Mouse (Mus musculus): ENCODE data around the gene Irf7. TPM values are rescaled to one million over a fixed set of nuclear protein-coding genes. Genes with fewer than 3 reads are reported as not detected.

The Irf7 gene
- polyA plus RNA-seq, 1 experiment from 2014 or later, result 0.58 TPM

GRCm38 (mm10) chr7:141226535-141226934 is 39.7 kb downstream of the Irf7 start:
- peaks cover 38% of the 10 kb centered on the region for H3K4me1 ChIP-seq
- no peaks in the 10 kb centered on the region for H3K27me3 ChIP-seq (ENCODE audit: low read depth, poor library complexity, severe bottlenecking)
- WGBS, result 85% methylated on average over 6 of the region's 6 CpGs
- H3K27ac ChIP-seq (replicated peaks), result no peak overlapping the region
- no peak for DNase-seq (ENCODE audit: low spot score)
- no peaks in the 10 kb centered on the region for H3K9me3 ChIP-seq (replicated peaks)
- no peak overlapping the region for H3K4me3 ChIP-seq
- peaks cover 14% of the 10 kb centered on the region for H3K36me3 ChIP-seq

- Histone ChIP-seq H3K9me3 (replicated peaks) (no peaks in the 10 kb centered on the region), H3K4me1 (peaks cover 39% of the 10 kb centered on the region), H3K36me3 (peaks cover 28% of the 10 kb centered on the region), H3K27ac (replicated peaks) (peak overlapping the region; percentile 89), H3K4me3 (peak overlapping the region; percentile 64; the same call in 1 of the 2 replicates), H3K27me3 (ENCODE audit: low read depth, poor library complexity, severe bottlenecking) (no peaks in the 10 kb centered on the region)
- no peak for DNase-seq (ENCODE audit: low spot score)
- WGBS, result 90% methylated on average over 4 of the region's 4 CpGs
These were observed 43.5 kb downstream of the Irf7 start for GRCm38 (mm10) chr7:141222696-141223215.

GRCm38 (mm10) chr7:141222126-141222467 is 44.2 kb downstream of the Irf7 start:
- Histone ChIP-seq H3K27me3 (ENCODE audit: low read depth, poor library complexity, severe bottlenecking) (no peaks in the 10 kb centered on the region), H3K27ac (replicated peaks) (peak overlapping the region; percentile 89), H3K4me1 (peaks cover 45% of the 10 kb centered on the region), H3K36me3 (peaks cover 35% of the 10 kb centered on the region), H3K4me3 (peak overlapping the region; percentile 64), H3K9me3 (replicated peaks) (no peaks in the 10 kb centered on the region)
- 18% methylated on average over 8 of the region's 8 CpGs for WGBS
- no peak for DNase-seq (ENCODE audit: low spot score)

- DNase-seq (ENCODE audit: low spot score), result peak; percentile 99
- H3K4me3 ChIP-seq, result peak overlapping the region; percentile 64
- H3K4me1 ChIP-seq, result peaks cover 51% of the 10 kb centered on the region
- H3K27me3 ChIP-seq (ENCODE audit: low read depth, poor library complexity, severe bottlenecking), result no peaks in the 10 kb centered on the region
- WGBS, result 3% methylated on average over 44 of the region's 44 CpGs
- no peaks in the 10 kb centered on the region for H3K9me3 ChIP-seq (replicated peaks)
- H3K27ac ChIP-seq (replicated peaks), result peak overlapping the region; percentile 89
- peaks cover 37% of the 10 kb centered on the region for H3K36me3 ChIP-seq
These were observed 44.8 kb downstream of the Irf7 start for GRCm38 (mm10) chr7:141221249-141222125.

- no peak for DNase-seq (ENCODE audit: low spot score)
- 78% methylated on average over 1 of the region's 1 CpGs for WGBS
- Histone ChIP-seq H3K36me3 (peaks cover 37% of the 10 kb centered on the region), H3K9me3 (replicated peaks) (no peaks in the 10 kb centered on the region), H3K4me3 (peak overlapping the region; percentile 64), H3K27ac (replicated peaks) (peak overlapping the region; percentile 89), H3K4me1 (peaks cover 60% of the 10 kb centered on the region), H3K27me3 (ENCODE audit: low read depth, poor library complexity, severe bottlenecking) (no peaks in the 10 kb centered on the region)
These were observed 45.9 kb downstream of the Irf7 start for GRCm38 (mm10) chr7:141220377-141220776.

GRCm38 (mm10) chr7:141219558-141220099 is 46.7 kb downstream of the Irf7 start:
- DNase-seq (ENCODE audit: low spot score), result no peak
- WGBS, result 100% methylated on average over 1 of the region's 1 CpGs
- Histone ChIP-seq H3K9me3 (replicated peaks) (no peaks in the 10 kb centered on the region), H3K27ac (replicated peaks) (no peak overlapping the region; the same call in 1 of the 2 replicates), H3K36me3 (peaks cover 37% of the 10 kb centered on the region), H3K4me1 (peaks cover 67% of the 10 kb centered on the region), H3K27me3 (ENCODE audit: low read depth, poor library complexity, severe bottlenecking) (no peaks in the 10 kb centered on the region), H3K4me3 (peak overlapping the region; percentile 12; the same call in 1 of the 2 replicates)

- 90% methylated on average over 5 of the region's 5 CpGs for WGBS
- Histone ChIP-seq H3K27ac (replicated peaks) (no peak overlapping the region), H3K4me1 (peaks cover 77% of the 10 kb centered on the region), H3K9me3 (replicated peaks) (no peaks in the 10 kb centered on the region), H3K27me3 (ENCODE audit: low read depth, poor library complexity, severe bottlenecking) (no peaks in the 10 kb centered on the region), H3K36me3 (peaks cover 37% of the 10 kb centered on the region), H3K4me3 (0 out of 2 replicates have a peak overlapping the region, but pooled peaks have one; percentile 9)
- no peak for DNase-seq (ENCODE audit: low spot score)
These were observed 47.6 kb downstream of the Irf7 start for GRCm38 (mm10) chr7:141218557-141219133.

GRCm38 (mm10) chr7:141218141-141218540 is 48.1 kb downstream of the Irf7 start:
- Histone ChIP-seq H3K27ac (replicated peaks) (0 out of 2 replicates have a peak overlapping the region, but pooled peaks have one; percentile 97), H3K9me3 (replicated peaks) (no peaks in the 10 kb centered on the region), H3K4me3 (peak overlapping the region; percentile 9; the same call in 1 of the 2 replicates), H3K27me3 (ENCODE audit: low read depth, poor library complexity, severe bottlenecking) (no peaks in the 10 kb centered on the region), H3K36me3 (peaks cover 37% of the 10 kb centered on the region), H3K4me1 (peaks cover 77% of the 10 kb centered on the region)
- DNase-seq (ENCODE audit: low spot score), result no peak
- WGBS, result 83% methylated on average over 3 of the region's 3 CpGs

- DNase-seq (ENCODE audit: low spot score), result no peak
- H3K4me1 ChIP-seq, result peaks cover 80% of the 10 kb centered on the region
- WGBS, result 90% methylated on average over 17 of the region's 17 CpGs
- H3K36me3 ChIP-seq, result peaks cover 37% of the 10 kb centered on the region
- 0 out of 2 replicates have a peak overlapping the region, but pooled peaks have one; percentile 97 for H3K27ac ChIP-seq (replicated peaks)
- no peaks in the 10 kb centered on the region for H3K27me3 ChIP-seq (ENCODE audit: low read depth, poor library complexity, severe bottlenecking)
- peak overlapping the region; percentile 81 for H3K4me3 ChIP-seq
- no peaks in the 10 kb centered on the region for H3K9me3 ChIP-seq (replicated peaks)
These were observed 48.8 kb downstream of the Irf7 start for GRCm38 (mm10) chr7:141217343-141218013.

- no peak for DNase-seq (ENCODE audit: low spot score)
- peak overlapping the region; percentile 97 for H3K27ac ChIP-seq (replicated peaks)
These were observed 49.4 kb downstream of the Irf7 start for GRCm38 (mm10) chr7:141216894-141217293.

GRCm38 (mm10) chr7:141215880-141216733 is 50.2 kb downstream of the Irf7 start:
- no peaks in the 10 kb centered on the region for H3K27me3 ChIP-seq (ENCODE audit: low read depth, poor library complexity, severe bottlenecking)
- under 1% methylated on average over 42 of the region's 42 CpGs for WGBS
- no peaks in the 10 kb centered on the region for H3K9me3 ChIP-seq (replicated peaks)
- peaks cover 73% of the 10 kb centered on the region for H3K4me1 ChIP-seq
- peak overlapping the region; percentile 97 for H3K27ac ChIP-seq (replicated peaks)
- H3K36me3 ChIP-seq, result peaks cover 37% of the 10 kb centered on the region
- no peak for DNase-seq (ENCODE audit: low spot score)
- H3K4me3 ChIP-seq, result peak overlapping the region; percentile 81

More at GRCm38 (mm10) chr7:141216894-141217293, 49.4 kb downstream of the Irf7 start:
- H3K36me3 ChIP-seq, result peaks cover 37% of the 10 kb centered on the region
- peaks cover 77% of the 10 kb centered on the region for H3K4me1 ChIP-seq
- H3K27me3 ChIP-seq (ENCODE audit: low read depth, poor library complexity, severe bottlenecking), result no peaks in the 10 kb centered on the region
- no peaks in the 10 kb centered on the region for H3K9me3 ChIP-seq (replicated peaks)
- WGBS, result 91% methylated on average over 11 of the region's 11 CpGs
- peak overlapping the region; percentile 81 for H3K4me3 ChIP-seq
